Mouse (Mus musculus) heart, embryonic 15.5 days (tissue): ENCODE results near the gene Map4k5. TPM values are rescaled to one million over a fixed set of nuclear protein-coding genes. Genes with fewer than 3 reads are reported as not detected.

Experiments
- ATAC-seq: fragments of 200-750 bp; cut with Nextera tagmentation; replicated peaks from 2 replicates; pipeline ENCODE4 v1.8.0; 2017; ENCODE audit warnings: low read depth, moderate TSS enrichment; ENCODE audit not compliant: insufficient number of reproducible peaks, insufficient read depth, low FRiP score
- H3K27ac ChIP-seq: fragments of 300-500 bp; sonication (generic); 2 replicates; pipeline ENCODE4 v1.5.1; 2015; ENCODE audit warnings: mild to moderate bottlenecking, inconsistent platforms
- H3K27me3 ChIP-seq: fragments of 300-500 bp; sonication (generic); 2 replicates; pipeline ENCODE4 v1.6.1; 2015; ENCODE audit warnings: inconsistent platforms
- H3K36me3 ChIP-seq: fragments of 300-500 bp; sonication (generic); 2 replicates; pipeline ENCODE4 v1.6.1; 2015; ENCODE audit warnings: mild to moderate bottlenecking, inconsistent platforms
- H3K4me1 ChIP-seq: fragments of 300-500 bp; sonication (generic); replicated peaks from 2 replicates; pipeline ENCODE4 v1.6.1; 2015; ENCODE audit warnings: inconsistent platforms
- H3K4me2 ChIP-seq: fragments of 300-500 bp; sonication (generic); 2 replicates; pipeline ENCODE4 v1.6.1; 2015; ENCODE audit warnings: inconsistent platforms, mild to moderate bottlenecking, moderate library complexity
- H3K4me3 ChIP-seq: fragments of 300-500 bp; sonication (generic); 2 replicates; pipeline ENCODE4 v1.5.1; 2015; ENCODE audit warnings: mild to moderate bottlenecking, inconsistent platforms
- H3K9ac ChIP-seq: fragments of 300-500 bp; sonication (generic); 2 replicates; pipeline ENCODE4 v1.6.1; 2015; ENCODE audit warnings: mild to moderate bottlenecking, inconsistent platforms
- H3K9me3 ChIP-seq: fragments of 300-500 bp; sonication (generic); replicated peaks from 2 replicates; pipeline ENCODE4 v1.6.1; 2016; ENCODE audit warnings: inconsistent platforms
- WGBS: fragments of 180-500 bp; shearing (Covaris S2); methylation state at CpG from one replicate; pipeline ENCODE4 v1.1.7; 2015; ENCODE audit warnings: mixed read lengths; 5-methylcytosine and 5-hydroxymethylcytosine counted together
- polyA plus RNA-seq: library from polyadenylated mRNA; unstranded; fragments of >200 nt; fragmentation: Nextera tagmentation; extraction: Ambion mirVana; gene quantifications from 2 replicates; pipeline ENCODE4 v1.2.1, GENCODE M21; 2015

The Map4k5 gene
- polyA plus RNA-seq, 1 experiment from 2014 or later: 27.7 TPM

- Histone ChIP-seq H3K27me3 (no peaks in the 10 kb centered on the region), H3K9me3 (no peaks in the 10 kb centered on the region), H3K4me3 (no peak overlapping the region), H3K4me2 (no peak overlapping the region), H3K27ac (no peak overlapping the region), H3K36me3 (peaks cover 10% of the 10 kb centered on the region), H3K9ac (no peak overlapping the region), H3K4me1 (peaks cover 7% of the 10 kb centered on the region)
- 92% methylated on average over 2 of the region's 2 CpGs for WGBS
- ATAC-seq: no peak
These were observed 35.4 kb downstream of the Map4k5 start for GRCm38 (mm10) chr12:69857597-69857996.

GRCm38 (mm10) chr12:69856398-69856797 is 36.6 kb downstream of the Map4k5 start:
- no peaks in the 10 kb centered on the region for H3K27me3 ChIP-seq
- H3K9me3 ChIP-seq: no peaks in the 10 kb centered on the region
- H3K4me2 ChIP-seq: no peak overlapping the region
- ATAC-seq: no peak
- 93% methylated on average over 10 of the region's 10 CpGs for WGBS
- H3K4me3 ChIP-seq: no peak overlapping the region
- H3K36me3 ChIP-seq: peaks cover 21% of the 10 kb centered on the region
- peaks cover 7% of the 10 kb centered on the region for H3K4me1 ChIP-seq
- H3K27ac ChIP-seq: no peak overlapping the region
- H3K9ac ChIP-seq: no peak overlapping the region

GRCm38 (mm10) chr12:69855641-69856300 is 37.2 kb downstream of the Map4k5 start:
- no peak for ATAC-seq
- Histone ChIP-seq H3K4me1 (peaks cover 7% of the 10 kb centered on the region), H3K4me3 (no peak overlapping the region), H3K9ac (no peak overlapping the region), H3K9me3 (no peaks in the 10 kb centered on the region), H3K27ac (no peak overlapping the region), H3K36me3 (peaks cover 23% of the 10 kb centered on the region), H3K27me3 (no peaks in the 10 kb centered on the region), H3K4me2 (no peak overlapping the region)
- WGBS: 95% methylated on average over 12 of the region's 12 CpGs

GRCm38 (mm10) chr12:69853942-69854341 is 39.1 kb downstream of the Map4k5 start:
- H3K4me2 ChIP-seq: no peak overlapping the region
- peaks cover 23% of the 10 kb centered on the region for H3K36me3 ChIP-seq
- no peak overlapping the region for H3K9ac ChIP-seq
- H3K27me3 ChIP-seq: no peaks in the 10 kb centered on the region
- H3K9me3 ChIP-seq: no peaks in the 10 kb centered on the region
- ATAC-seq: no peak
- peaks cover 6% of the 10 kb centered on the region for H3K4me1 ChIP-seq
- no peak overlapping the region for H3K27ac ChIP-seq
- no peak overlapping the region for H3K4me3 ChIP-seq
- WGBS: 89% methylated on average over 2 of the region's 2 CpGs

- 76% methylated on average over 11 of the region's 11 CpGs for WGBS
- Histone ChIP-seq H3K9ac (no peak overlapping the region), H3K4me2 (no peak overlapping the region), H3K4me3 (no peak overlapping the region), H3K27ac (no peak overlapping the region), H3K9me3 (no peaks in the 10 kb centered on the region), H3K4me1 (peaks cover under 1% of the 10 kb centered on the region; the same call in 1 of the 2 replicates), H3K36me3 (peaks cover 23% of the 10 kb centered on the region), H3K27me3 (no peaks in the 10 kb centered on the region)
- no peak for ATAC-seq
These were observed 39.6 kb downstream of the Map4k5 start for GRCm38 (mm10) chr12:69853387-69853786.

- peaks cover 23% of the 10 kb centered on the region for H3K36me3 ChIP-seq
- H3K27me3 ChIP-seq: no peaks in the 10 kb centered on the region
- H3K27ac ChIP-seq: no peak overlapping the region
- H3K4me1 ChIP-seq: no peaks in the 10 kb centered on the region
- H3K4me2 ChIP-seq: no peak overlapping the region
- H3K4me3 ChIP-seq: no peak overlapping the region
- ATAC-seq: no peak
- H3K9me3 ChIP-seq: no peaks in the 10 kb centered on the region
- H3K9ac ChIP-seq: no peak overlapping the region
- WGBS: 80% methylated on average over 9 of the region's 9 CpGs
These were observed 40.7 kb downstream of the Map4k5 start for GRCm38 (mm10) chr12:69852288-69852687.

GRCm38 (mm10) chr12:69848083-69848878 is 44.7 kb downstream of the Map4k5 start:
- Histone ChIP-seq H3K4me3 (no peak overlapping the region), H3K27ac (no peak overlapping the region), H3K27me3 (no peaks in the 10 kb centered on the region), H3K4me2 (no peak overlapping the region), H3K36me3 (peaks cover 26% of the 10 kb centered on the region), H3K4me1 (peaks cover 6% of the 10 kb centered on the region; the same call in 1 of the 2 replicates), H3K9ac (no peak overlapping the region), H3K9me3 (no peaks in the 10 kb centered on the region)
- no peak for ATAC-seq
- 63% methylated on average over 12 of the region's 12 CpGs for WGBS

- Histone ChIP-seq H3K36me3 (peaks cover 27% of the 10 kb centered on the region), H3K4me2 (no peak overlapping the region), H3K4me3 (no peak overlapping the region), H3K9ac (no peak overlapping the region), H3K4me1 (peaks cover 6% of the 10 kb centered on the region; the same call in 1 of the 2 replicates), H3K9me3 (no peaks in the 10 kb centered on the region), H3K27ac (no peak overlapping the region), H3K27me3 (no peaks in the 10 kb centered on the region)
- WGBS: 94% methylated on average over 9 of the region's 9 CpGs
- ATAC-seq: no peak
These were observed 46.5 kb downstream of the Map4k5 start for GRCm38 (mm10) chr12:69846499-69846898.

- 88% methylated on average over 9 of the region's 9 CpGs for WGBS
- Histone ChIP-seq H3K27ac (no peak overlapping the region), H3K36me3 (peaks cover 27% of the 10 kb centered on the region)
These were observed 47.3 kb downstream of the Map4k5 start for GRCm38 (mm10) chr12:69845722-69846121.

GRCm38 (mm10) chr12:69843531-69844445 is 49.2 kb downstream of the Map4k5 start:
- WGBS: 59% methylated on average over 19 of the region's 19 CpGs
- Histone ChIP-seq H3K9me3 (no peaks in the 10 kb centered on the region), H3K9ac (no peak overlapping the region), H3K4me3 (no peak overlapping the region), H3K36me3 (peaks cover 43% of the 10 kb centered on the region), H3K27ac (peak overlapping the region; percentile 46), H3K27me3 (no peaks in the 10 kb centered on the region), H3K4me2 (no peak overlapping the region), H3K4me1 (peaks cover 6% of the 10 kb centered on the region; the same call in 1 of the 2 replicates)
- ATAC-seq: peak; percentile 69; the same call in 1 of the 2 replicates

More at GRCm38 (mm10) chr12:69845722-69846121, 47.3 kb downstream of the Map4k5 start:
- Histone ChIP-seq H3K4me1 (peaks cover 6% of the 10 kb centered on the region; the same call in 1 of the 2 replicates), H3K4me3 (no peak overlapping the region), H3K27me3 (no peaks in the 10 kb centered on the region), H3K9ac (no peak overlapping the region), H3K4me2 (no peak overlapping the region), H3K9me3 (no peaks in the 10 kb centered on the region)
- ATAC-seq: no peak

GRCm38 (mm10) chr12:69838376-69838775 is 54.6 kb downstream of the Map4k5 start:
- no peak for ATAC-seq
- no peak overlapping the region for H3K9ac ChIP-seq
- H3K27ac ChIP-seq: no peak overlapping the region
- H3K4me2 ChIP-seq: no peak overlapping the region
- H3K4me1 ChIP-seq: no peaks in the 10 kb centered on the region
- no peaks in the 10 kb centered on the region for H3K27me3 ChIP-seq
- H3K9me3 ChIP-seq: no peaks in the 10 kb centered on the region
- H3K36me3 ChIP-seq: peaks cover 44% of the 10 kb centered on the region
- H3K4me3 ChIP-seq: no peak overlapping the region
- 69% methylated on average over 11 of the region's 11 CpGs for WGBS
